Mouse (Mus musculus) CH12.LX (cell line): ENCODE data around the gene Slc38a10. TPM values are rescaled to one million over a fixed set of nuclear protein-coding genes. Genes with fewer than 3 reads are reported as not detected.

Experiments used
- DNase-seq: peaks from one replicate; pipeline ENCODE4 v3.0.0-alpha.2; 2013; ENCODE audit errors: extremely low read depth
- H3K27ac ChIP-seq: 2 replicates; pipeline ENCODE4 v1.5.1; 2012; ENCODE audit warnings: low read depth, mild to moderate bottlenecking, control low read depth, moderate library complexity; ENCODE audit not compliant: insufficient read depth
- H3K27me3 ChIP-seq: replicated peaks from 2 replicates; pipeline ENCODE3; 2012; ENCODE audit warnings: inconsistent platforms
- H3K36me3 ChIP-seq, 2 experiments: replicated peaks in 1 of 2; 2 replicates each; pipeline versions ENCODE3 to v1.6.1; 2012; ENCODE audit warnings: inconsistent platforms in 1 of 2, low read length in 1 of 2, mild to moderate bottlenecking in 1 of 2, mixed read lengths in 1 of 2, moderate library complexity in 1 of 2; ENCODE audit not compliant: control insufficient read depth in 1 of 2, insufficient read depth in 1 of 2
- H3K4me1 ChIP-seq, 2 experiments: 2 replicates each; pipeline ENCODE4 v1.6.1; 2012; ENCODE audit warnings: inconsistent platforms in 1 of 2, moderate library complexity in 1 of 2; ENCODE audit not compliant: insufficient read depth in 2 of 2, control insufficient read depth in 1 of 2
- H3K4me2 ChIP-seq: 2 replicates; pipeline ENCODE4 v1.6.1; 2012; ENCODE audit warnings: low read depth, mild to moderate bottlenecking, control low read depth; ENCODE audit not compliant: poor library complexity, insufficient read depth, severe bottlenecking
- H3K4me3 ChIP-seq, 3 experiments: fragments of 150-350 bp in 1 of 3; sonication (generic) in 1 of 3; replicated peaks in 1 of 3; 2 replicates each; pipeline versions ENCODE3 to v1.5.1; 2011 to 2012; ENCODE audit warnings: low read depth in 2 of 3, low read length in 2 of 3, mild to moderate bottlenecking in 2 of 3, moderate library complexity in 2 of 3, control low read depth in 1 of 3, improper control_type of control experiment in 1 of 3, inconsistent platforms in 1 of 3, mixed read lengths in 1 of 3; ENCODE audit not compliant: poor library complexity in 1 of 3
- H3K79me2 ChIP-seq: replicated peaks from 2 replicates; pipeline ENCODE4 v1.6.1; 2012; ENCODE audit warnings: mild to moderate bottlenecking, moderate library complexity; ENCODE audit not compliant: control insufficient read depth, poor library complexity, insufficient read depth, severe bottlenecking; ENCODE audit errors: extremely low read depth
- H3K9ac ChIP-seq: 2 replicates; pipeline ENCODE4 v1.6.1; 2012; ENCODE audit warnings: low read depth, mild to moderate bottlenecking, control low read depth, moderate library complexity; ENCODE audit not compliant: insufficient read depth
- H3K9me3 ChIP-seq: replicated peaks from 2 replicates; pipeline ENCODE3; 2012; ENCODE audit warnings: low read length, inconsistent platforms, mixed read lengths
- BHLHE40 ChIP-seq: IDR thresholded peaks from 2 replicates; pipeline ENCODE4 v1.6.1; 2011; ENCODE audit warnings: mild to moderate bottlenecking, low read depth, low read length, improper control_type of control experiment
- CHD1 ChIP-seq: IDR thresholded peaks from 2 replicates; pipeline ENCODE4 v1.6.1; 2012; ENCODE audit warnings: low read depth, low read length, improper control_type of control experiment, inconsistent platforms
- CHD2 ChIP-seq: IDR thresholded peaks from 2 replicates; pipeline ENCODE4 v1.6.1; 2011; ENCODE audit warnings: low read length, improper control_type of control experiment
- CTCF ChIP-seq, 2 experiments: IDR thresholded peaks in 1 of 2; conservative IDR thresholded peaks in 1 of 2; 2 replicates each; pipeline ENCODE4 v1.5.1; 2011 to 2012; ENCODE audit warnings: low read depth in 2 of 2, low read length in 2 of 2, improper control_type of control experiment in 1 of 2, inconsistent platforms in 1 of 2, mild to moderate bottlenecking in 1 of 2, moderate library complexity in 1 of 2
- EP300 ChIP-seq: IDR thresholded peaks from 2 replicates; pipeline ENCODE4 v1.6.1; 2011; ENCODE audit warnings: low read length, improper control_type of control experiment
- ETS1 ChIP-seq: conservative IDR thresholded peaks from 2 replicates; pipeline ENCODE4 v1.6.1; 2012; ENCODE audit warnings: low read depth, mild to moderate bottlenecking, inconsistent platforms, low read length, improper control_type of control experiment, moderate library complexity
- GABPA ChIP-seq: IDR thresholded peaks from 2 replicates; pipeline ENCODE4 v1.6.1; 2012; ENCODE audit warnings: low read depth, low read length, improper control_type of control experiment, inconsistent platforms; ENCODE audit not compliant: insufficient replicate concordance
- HCFC1 ChIP-seq: IDR thresholded peaks from 2 replicates; pipeline ENCODE4 v1.6.1; 2012; ENCODE audit warnings: low read depth, mild to moderate bottlenecking, inconsistent platforms, low read length, improper control_type of control experiment
- JUN ChIP-seq: IDR thresholded peaks from 2 replicates; pipeline ENCODE4 v1.6.1; 2011; ENCODE audit warnings: low read depth, mild to moderate bottlenecking, low read length, improper control_type of control experiment, moderate library complexity; ENCODE audit not compliant: insufficient read depth
- MAFK ChIP-seq: IDR thresholded peaks from 2 replicates; pipeline ENCODE4 v1.6.1; 2011; ENCODE audit warnings: low read length, improper control_type of control experiment; ENCODE audit not compliant: insufficient replicate concordance
- MAZ ChIP-seq: IDR thresholded peaks from 2 replicates; pipeline ENCODE4 v1.6.1; 2012; ENCODE audit warnings: low read depth, mild to moderate bottlenecking, inconsistent platforms, low read length, improper control_type of control experiment, moderate library complexity
- MXI1 ChIP-seq: IDR thresholded peaks from 2 replicates; pipeline ENCODE4 v1.6.1; 2011; ENCODE audit warnings: mild to moderate bottlenecking, low read depth, low read length, improper control_type of control experiment
- MYC ChIP-seq: IDR thresholded peaks from 2 replicates; pipeline ENCODE4 v1.6.1; 2011; ENCODE audit warnings: low read depth, mild to moderate bottlenecking, improper control_type of control experiment, low read length
- PAX5 ChIP-seq: IDR thresholded peaks from 2 replicates; pipeline ENCODE4 v1.6.1; 2012; ENCODE audit warnings: low read length, inconsistent platforms, mixed read lengths
- POLR2A ChIP-seq: IDR thresholded peaks from 2 replicates; pipeline ENCODE4 v1.6.1; 2011; ENCODE audit warnings: low read depth, mild to moderate bottlenecking, improper control_type of control experiment, low read length
- RCOR1 ChIP-seq: conservative IDR thresholded peaks from 2 replicates; pipeline ENCODE4 v1.6.1; 2012; ENCODE audit warnings: low read depth, mild to moderate bottlenecking, inconsistent platforms, low read length, improper control_type of control experiment
- SMC3 ChIP-seq: IDR thresholded peaks from 2 replicates; pipeline ENCODE4 v1.6.1; 2011; ENCODE audit warnings: low read depth, low read length, improper control_type of control experiment
- TBP ChIP-seq: conservative IDR thresholded peaks from 2 replicates; pipeline ENCODE4 v1.6.1; 2011; ENCODE audit warnings: low read depth, low read length, improper control_type of control experiment
- UBTF ChIP-seq: IDR thresholded peaks from 2 replicates; pipeline ENCODE4 v1.6.1; 2012; ENCODE audit warnings: low read depth, mild to moderate bottlenecking, inconsistent platforms, low read length, improper control_type of control experiment, moderate library complexity
- USF1 ChIP-seq: IDR thresholded peaks from 2 replicates; pipeline ENCODE4 v1.6.1; 2014; ENCODE audit warnings: low read depth, mild to moderate bottlenecking, inconsistent platforms, low read length, improper control_type of control experiment
- ZKSCAN1 ChIP-seq: IDR thresholded peaks from 2 replicates; pipeline ENCODE4 v1.6.1; 2012; ENCODE audit warnings: low read depth, inconsistent platforms, low read length, improper control_type of control experiment, borderline replicate concordance
- dilution Hi-C: fragments of 300-500 bp; cut with MboI; formaldehyde crosslinking; loops from 2 replicates; pipeline ENCODE4 v1.14.3; 2020; ENCODE audit warnings: low sequenced_read_pairs; ENCODE audit not compliant: extremely low pct_unique_long_range_greater_than_20kb, extremely low pct_ligation_motif_present
- in situ Hi-C: fragments of 300-500 bp; cut with MboI; formaldehyde crosslinking; loops from 3 replicates; pipeline ENCODE4 v1.14.3; 2019; ENCODE audit warnings: low sequenced_read_pairs, low pct_ligation_motif_present, low pct_unique_long_range_greater_than_20kb, mixed read lengths
- polyA plus RNA-seq: library from polyadenylated mRNA; unstranded; fragments of >175 nt; gene quantifications from 2 replicates; pipeline ENCODE4 v1.2.1, GENCODE M21; 2012; ENCODE audit warnings: low read depth; ENCODE audit not compliant: insufficient read length
- total RNA-seq, 2 experiments: library from RNA; depleted of rRNA; stranded (reverse); fragments of 300-350 nt in 1 of 2; fragments of >200 nt in 1 of 2; gene quantifications; 2 replicates each; pipeline ENCODE4 v1.2.3; 2012 to 2014

The Slc38a10 gene
- total and polyA plus RNA-seq, 3 experiments: 47.1 to 97.6 (median 75.6) TPM

DNA sequence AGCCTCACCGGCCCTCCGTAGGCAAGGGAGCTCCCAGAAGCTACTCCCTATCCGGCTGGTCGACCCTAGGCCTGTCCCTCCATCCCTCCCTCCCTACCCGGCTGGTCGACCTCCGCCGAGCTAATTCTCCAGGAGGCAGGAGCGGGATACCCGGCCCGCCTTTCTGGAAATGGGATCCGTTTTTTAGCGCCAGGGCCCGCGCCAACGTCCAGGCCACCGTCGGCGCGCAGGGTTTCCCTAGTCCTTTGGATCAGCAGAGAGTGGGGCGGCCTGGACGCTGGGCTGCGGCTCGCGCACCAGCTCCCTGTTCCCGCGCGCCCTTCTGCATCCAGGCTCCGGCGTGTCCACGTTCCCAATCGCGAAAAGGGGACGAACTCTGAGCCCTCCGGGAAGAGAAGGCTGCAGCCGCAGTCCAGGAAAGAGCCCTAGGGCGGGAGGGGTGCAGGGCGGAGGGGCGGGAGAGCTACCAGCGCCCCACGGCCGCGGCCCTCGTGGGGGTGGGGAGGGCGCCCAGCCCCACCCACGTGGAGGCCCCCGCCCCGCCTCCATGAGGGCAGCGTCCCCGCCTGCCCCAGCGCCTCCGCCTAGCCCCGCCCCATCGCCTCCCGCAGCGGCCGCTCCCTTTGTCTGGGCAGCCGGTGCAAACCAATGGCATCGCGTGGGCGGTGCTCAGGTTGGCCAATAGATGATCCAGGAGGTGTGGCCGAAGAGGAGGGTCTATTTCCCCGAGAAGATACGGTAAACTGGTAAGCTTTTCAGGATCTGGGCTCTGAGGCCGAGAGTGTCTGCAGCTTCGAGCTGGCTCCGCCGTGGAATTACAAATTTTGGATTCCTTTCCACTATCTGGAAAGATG is 38.5 kb upstream of the Slc38a10 start:
- H3K4me3 ChIP-seq: no peak overlapping the region
- H3K36me3 ChIP-seq: no peaks in the 10 kb centered on the region
- no peaks in the 10 kb centered on the region for H3K4me1 ChIP-seq
- in situ Hi-C loops: no loop called here
- peaks cover 28% of the 10 kb centered on the region for H3K9me3 ChIP-seq
- TF ChIP-seq PAX5 (no peak), ETS1 (no peak), SMC3 (no peak), MAFK (no peak), MYC (no peak), CHD2 (no peak), JUN (no peak), TBP (no peak), RCOR1 (no peak), ZKSCAN1 (no peak), GABPA (no peak), MAZ (no peak), MXI1 (no peak), BHLHE40 (no peak), POLR2A (no peak), CHD1 (no peak), EP300 (no peak)
- H3K9ac ChIP-seq: no peak overlapping the region
- peaks cover 59% of the 10 kb centered on the region for H3K27me3 ChIP-seq
- DNase-seq: peak; percentile 60
- H3K27ac ChIP-seq: no peak overlapping the region
- no peaks in the 10 kb centered on the region for H3K79me2 ChIP-seq
- H3K4me2 ChIP-seq: no peak overlapping the region
- dilution Hi-C loops: no loop called here

DNA sequence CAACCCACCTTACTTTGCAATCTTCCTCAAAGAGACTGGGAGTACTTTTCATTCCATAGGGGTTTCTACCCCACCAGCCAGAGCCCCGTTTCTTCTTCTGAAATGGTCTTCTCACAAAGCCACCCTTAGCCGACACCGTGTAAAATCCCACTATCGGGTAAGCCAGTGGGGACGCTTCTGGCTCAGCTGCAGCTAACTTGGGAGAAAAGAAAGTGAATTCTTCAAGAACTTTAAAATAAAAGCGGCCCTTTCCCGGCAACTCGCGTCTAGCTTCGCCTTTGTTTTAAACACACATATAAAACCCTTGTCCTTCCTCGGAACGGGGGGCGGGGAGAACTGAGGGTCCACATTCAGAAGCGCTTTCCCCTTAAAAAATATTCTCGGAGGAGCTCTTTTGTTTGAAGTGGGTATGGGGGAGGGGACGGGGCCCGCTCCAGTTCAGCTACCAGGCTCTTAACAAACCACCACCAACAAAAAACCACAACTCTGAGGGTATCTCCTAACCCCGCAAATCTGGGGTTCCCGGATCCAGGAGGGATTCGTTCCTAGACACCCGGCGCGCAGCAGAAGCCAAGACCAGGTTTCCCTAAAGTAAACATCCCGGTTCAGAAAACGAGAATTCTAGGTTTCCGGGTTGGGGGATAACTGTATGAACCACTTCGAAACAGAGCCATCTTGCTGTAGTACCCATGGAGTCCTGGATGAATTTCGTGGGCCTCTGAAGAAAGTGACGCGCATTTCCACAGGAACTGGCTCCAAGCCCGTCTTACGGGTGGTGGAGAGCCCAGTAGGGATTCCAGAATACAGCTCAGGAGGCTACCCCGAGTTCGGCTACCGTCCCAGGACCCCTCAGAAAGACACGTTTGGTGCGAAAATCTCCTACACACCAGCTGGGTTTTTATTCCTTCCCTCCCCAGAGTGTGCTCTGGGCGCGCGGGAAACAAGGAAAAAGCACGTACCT is 37.6 kb upstream of the Slc38a10 start:
- Histone ChIP-seq H3K4me1 (no peaks in the 10 kb centered on the region), H3K4me3 (no peak overlapping the region), H3K79me2 (no peaks in the 10 kb centered on the region), H3K36me3 (no peaks in the 10 kb centered on the region), H3K9me3 (peaks cover 28% of the 10 kb centered on the region), H3K9ac (no peak overlapping the region), H3K4me2 (no peak overlapping the region), H3K27ac (no peak overlapping the region), H3K27me3 (peaks cover 61% of the 10 kb centered on the region)
- in situ Hi-C loops (no loop called here), dilution Hi-C loops (no loop called here)
- no peak for DNase-seq
- TF ChIP-seq HCFC1: no peak
- TF ChIP-seq UBTF: no peak
- no peak for TF ChIP-seq CTCF (conservative IDR thresholded peaks at IDR 0.05 in 1 of 2, IDR thresholded peaks at IDR 0.05 in 1 of 2; ENCODE audit: low read depth in 2 of 2, low read length in 2 of 2)
- no peak for TF ChIP-seq USF1
- TF ChIP-seq BHLHE40: no peak
